Mouse (Mus musculus): ENCODE data around the gene Zfyve1. TPM values are rescaled to one million over a fixed set of nuclear protein-coding genes. Genes with fewer than 3 reads are reported as not detected.

Zfyve1 gene
- polyA plus RNA-seq, 1 experiment from 2014 or later, result 16.6 TPM

DNA sequence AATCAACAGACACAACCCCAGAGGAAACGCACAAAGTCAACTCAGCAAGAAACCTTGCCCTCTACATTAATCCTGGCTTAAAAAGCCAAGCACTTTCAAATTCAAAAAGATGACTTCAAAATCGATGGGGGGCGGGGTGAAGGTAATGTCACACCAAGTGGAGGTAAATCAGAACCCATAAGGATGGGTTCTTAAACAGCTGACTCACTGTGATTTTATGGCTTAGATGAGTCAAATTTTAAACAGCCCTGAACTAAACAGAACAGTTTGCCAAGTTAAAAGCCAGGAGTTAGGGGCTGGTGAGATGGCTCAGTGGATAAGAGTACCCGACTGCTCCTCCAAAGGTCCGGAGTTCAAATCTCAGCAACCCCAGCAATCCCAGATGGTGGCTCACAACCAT, 10.4 kb downstream of the Zfyve1 start:
- H3K27ac ChIP-seq (ENCODE audit: low read length), result no peak overlapping the region
- H3K36me3 ChIP-seq (ENCODE audit: control insufficient read depth, insufficient read depth, low read length), result 0 out of 2 replicates have a peak, but pooled peaks cover 3% of the 10 kb centered on the region
- 91% methylated on average over 5 of the region's 5 CpGs for WGBS
- no peak overlapping the region for H3K9ac ChIP-seq (ENCODE audit: low read length)
- no peaks in the 10 kb centered on the region for H3K27me3 ChIP-seq (ENCODE audit: control insufficient read depth, insufficient read depth, low read length)
- H3K4me1 ChIP-seq (ENCODE audit: control insufficient read depth, insufficient read depth, low read length), result no peaks in the 10 kb centered on the region
- ATAC-seq (ENCODE audit: insufficient read depth, low FRiP score), result no peak
- no peak overlapping the region for H3K4me3 ChIP-seq (replicated peaks; ENCODE audit: low read length)
- no peak overlapping the region for H3K4me2 ChIP-seq (ENCODE audit: low read depth, low read length)
- H3K9me3 ChIP-seq (replicated peaks; ENCODE audit: control insufficient read depth, low read length), result no peaks in the 10 kb centered on the region

DNA sequence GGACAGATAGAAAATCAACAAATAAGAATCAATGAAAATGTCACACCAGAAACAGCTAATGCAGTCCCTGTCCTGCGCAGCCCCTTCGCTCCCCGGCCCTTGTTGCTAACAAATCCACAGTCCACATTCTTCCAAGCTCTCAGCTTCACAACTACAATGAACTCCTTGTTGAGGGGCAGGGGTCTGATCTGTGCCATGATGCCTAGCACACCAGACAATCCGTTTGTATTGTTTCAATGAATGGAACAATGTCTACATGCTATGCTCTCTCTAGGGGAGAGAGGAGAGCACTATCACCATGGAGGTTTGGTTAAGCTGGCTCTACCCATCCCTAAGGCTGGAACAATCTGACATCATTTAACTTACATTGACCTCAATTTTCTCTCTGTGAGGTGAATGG, 14.3 kb downstream of the Zfyve1 start:
- Histone ChIP-seq H3K4me1 (ENCODE audit: control insufficient read depth, insufficient read depth, low read length) (peaks cover 10% of the 10 kb centered on the region), H3K27me3 (ENCODE audit: control insufficient read depth, insufficient read depth, low read length) (no peaks in the 10 kb centered on the region), H3K36me3 (ENCODE audit: control insufficient read depth, insufficient read depth, low read length) (no peaks in the 10 kb centered on the region), H3K9me3 (replicated peaks; ENCODE audit: control insufficient read depth, low read length) (no peaks in the 10 kb centered on the region), H3K27ac (ENCODE audit: low read length) (no peak overlapping the region), H3K4me3 (replicated peaks; ENCODE audit: low read length) (no peak overlapping the region), H3K4me2 (ENCODE audit: low read depth, low read length) (no peak overlapping the region), H3K9ac (ENCODE audit: low read length) (no peak overlapping the region)
- no peak for ATAC-seq (ENCODE audit: insufficient read depth, low FRiP score)
- WGBS, result 90% methylated on average over 4 of the region's 4 CpGs

DNA sequence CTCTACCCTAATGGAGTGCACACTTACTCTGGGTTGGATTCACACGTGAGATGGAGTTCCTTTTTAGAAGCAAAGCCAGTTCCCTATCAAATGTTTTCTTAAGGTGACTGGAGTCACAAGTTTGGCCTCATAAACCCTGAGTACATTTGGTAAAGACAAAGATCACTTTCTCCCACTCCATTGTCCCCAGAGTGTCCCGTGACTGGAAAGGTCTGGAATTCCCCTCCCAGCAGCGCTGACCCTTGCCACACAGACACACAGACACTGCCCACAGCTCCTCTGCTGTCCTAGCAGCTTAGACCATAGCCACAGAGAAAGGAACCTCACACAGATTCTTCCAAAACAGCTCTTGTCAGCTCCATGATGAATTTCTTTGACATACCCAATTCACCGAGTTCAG, 14.9 kb downstream of the Zfyve1 start:
- Histone ChIP-seq H3K4me1 (ENCODE audit: control insufficient read depth, insufficient read depth, low read length) (peaks cover 10% of the 10 kb centered on the region), H3K27ac (ENCODE audit: low read length) (no peak overlapping the region), H3K9me3 (replicated peaks; ENCODE audit: control insufficient read depth, low read length) (no peaks in the 10 kb centered on the region), H3K4me2 (ENCODE audit: low read depth, low read length) (no peak overlapping the region), H3K4me3 (replicated peaks; ENCODE audit: low read length) (no peak overlapping the region), H3K9ac (ENCODE audit: low read length) (no peak overlapping the region), H3K27me3 (ENCODE audit: control insufficient read depth, insufficient read depth, low read length) (no peaks in the 10 kb centered on the region), H3K36me3 (ENCODE audit: control insufficient read depth, insufficient read depth, low read length) (no peaks in the 10 kb centered on the region)
- WGBS, result 48% methylated on average over 4 of the region's 4 CpGs
- ATAC-seq (ENCODE audit: insufficient read depth, low FRiP score), result no peak

DNA sequence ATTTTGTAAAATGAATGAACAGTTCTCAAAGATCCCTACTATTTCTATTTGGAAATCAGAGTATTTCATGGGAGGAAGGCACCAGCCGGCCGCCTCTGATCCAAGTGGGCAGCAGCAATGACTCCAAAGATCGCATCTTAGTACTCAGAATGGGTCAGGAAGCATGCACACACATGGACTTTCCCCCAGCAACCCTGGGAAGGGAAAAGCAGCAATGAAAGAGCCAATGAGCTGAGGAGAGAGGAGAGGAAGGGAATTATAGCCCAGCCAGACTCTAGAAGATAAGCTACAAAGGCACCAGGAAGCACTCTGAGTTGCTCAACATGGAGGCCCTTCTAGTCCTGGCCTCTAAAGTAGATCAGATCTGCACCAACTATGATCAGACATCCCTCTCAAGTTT, 16.7 kb downstream of the Zfyve1 start:
- H3K9me3 ChIP-seq (replicated peaks; ENCODE audit: control insufficient read depth, low read length), result no peaks in the 10 kb centered on the region
- no peak for ATAC-seq (ENCODE audit: insufficient read depth, low FRiP score)
- no peaks in the 10 kb centered on the region for H3K36me3 ChIP-seq (ENCODE audit: control insufficient read depth, insufficient read depth, low read length)
- H3K4me2 ChIP-seq (ENCODE audit: low read depth, low read length), result no peak overlapping the region
- peaks cover 10% of the 10 kb centered on the region for H3K4me1 ChIP-seq (ENCODE audit: control insufficient read depth, insufficient read depth, low read length)
- no peak overlapping the region for H3K9ac ChIP-seq (ENCODE audit: low read length)
- WGBS, result 89% methylated on average over 3 of the region's 3 CpGs
- no peak overlapping the region for H3K27ac ChIP-seq (ENCODE audit: low read length)
- no peaks in the 10 kb centered on the region for H3K27me3 ChIP-seq (ENCODE audit: control insufficient read depth, insufficient read depth, low read length)
- no peak overlapping the region for H3K4me3 ChIP-seq (replicated peaks; ENCODE audit: low read length)

DNA sequence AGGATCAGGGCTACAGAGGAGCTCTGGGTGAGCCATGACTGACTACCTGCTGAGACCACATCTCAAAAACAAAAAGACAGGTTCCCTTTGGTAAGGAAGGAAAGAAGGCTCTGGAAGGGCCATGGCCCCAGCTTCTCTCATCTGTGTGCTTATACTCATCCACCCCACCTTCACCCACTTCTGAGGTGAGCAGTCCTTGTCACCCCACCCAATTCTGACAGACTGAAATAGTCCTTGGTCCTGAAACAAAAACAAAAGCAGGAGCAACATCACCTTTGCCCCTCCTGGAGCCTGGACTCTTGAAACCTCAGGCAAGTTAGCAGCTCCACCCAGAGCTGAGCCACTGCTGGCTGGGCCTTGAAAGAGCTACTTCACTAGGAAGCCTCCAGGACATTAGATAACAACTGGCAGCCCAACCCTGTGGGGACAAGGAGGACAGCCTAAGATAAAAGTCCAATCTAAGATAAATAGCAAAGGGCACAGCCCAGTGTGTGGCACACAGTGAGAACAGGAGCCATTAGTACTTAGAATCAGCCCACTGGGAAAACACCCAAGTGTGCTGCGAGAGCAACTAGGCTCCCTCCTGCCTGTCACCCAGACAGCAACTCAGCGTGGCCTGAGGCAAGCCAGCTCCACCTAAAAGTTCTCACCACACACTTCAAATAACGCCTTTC, 18.0 kb downstream of the Zfyve1 start:
- Histone ChIP-seq H3K9me3 (replicated peaks; ENCODE audit: control insufficient read depth, low read length) (no peaks in the 10 kb centered on the region), H3K9ac (ENCODE audit: low read length) (no peak overlapping the region), H3K27ac (ENCODE audit: low read length) (peak overlapping the region; percentile 76), H3K4me3 (replicated peaks; ENCODE audit: low read length) (no peak overlapping the region), H3K36me3 (ENCODE audit: control insufficient read depth, insufficient read depth, low read length) (no peaks in the 10 kb centered on the region), H3K4me1 (ENCODE audit: control insufficient read depth, insufficient read depth, low read length) (peaks cover 10% of the 10 kb centered on the region), H3K4me2 (ENCODE audit: low read depth, low read length) (no peak overlapping the region), H3K27me3 (ENCODE audit: control insufficient read depth, insufficient read depth, low read length) (no peaks in the 10 kb centered on the region)
- 36% methylated on average over 3 of the region's 3 CpGs for WGBS
- peak; percentile 94 for ATAC-seq (ENCODE audit: insufficient read depth, low FRiP score)

DNA sequence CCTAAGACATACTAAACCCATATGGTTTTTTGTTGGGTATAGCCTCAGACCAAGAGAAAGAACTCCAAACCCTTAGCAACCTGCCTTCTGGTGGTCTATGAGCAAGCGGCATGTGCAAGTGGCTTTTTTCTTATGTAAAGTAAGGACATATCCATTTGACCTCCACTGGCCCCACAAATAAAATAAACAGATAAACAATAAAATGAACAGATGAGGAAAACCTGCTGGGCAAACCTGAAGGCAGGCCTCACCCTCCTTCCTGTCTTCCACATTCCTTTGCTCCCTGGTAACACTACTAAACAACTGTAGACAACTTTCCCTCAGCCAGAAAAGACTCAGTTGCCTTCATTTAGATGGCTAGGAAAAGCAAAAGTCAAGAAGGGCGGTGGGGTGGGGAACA, 18.7 kb downstream of the Zfyve1 start:
- no peak overlapping the region for H3K9ac ChIP-seq (ENCODE audit: low read length)
- 0 out of 2 replicates have a peak overlapping the region, but pooled peaks have one; percentile 76 for H3K27ac ChIP-seq (ENCODE audit: low read length)
- no peaks in the 10 kb centered on the region for H3K36me3 ChIP-seq (ENCODE audit: control insufficient read depth, insufficient read depth, low read length)
- H3K27me3 ChIP-seq (ENCODE audit: control insufficient read depth, insufficient read depth, low read length), result no peaks in the 10 kb centered on the region
- H3K4me3 ChIP-seq (replicated peaks; ENCODE audit: low read length), result no peak overlapping the region
- no peak overlapping the region for H3K4me2 ChIP-seq (ENCODE audit: low read depth, low read length)
- H3K9me3 ChIP-seq (replicated peaks; ENCODE audit: control insufficient read depth, low read length), result no peaks in the 10 kb centered on the region
- no peak for ATAC-seq (ENCODE audit: insufficient read depth, low FRiP score)
- peaks cover 10% of the 10 kb centered on the region for H3K4me1 ChIP-seq (ENCODE audit: control insufficient read depth, insufficient read depth, low read length)
- 73% methylated on average over 2 of the region's 2 CpGs for WGBS

DNA sequence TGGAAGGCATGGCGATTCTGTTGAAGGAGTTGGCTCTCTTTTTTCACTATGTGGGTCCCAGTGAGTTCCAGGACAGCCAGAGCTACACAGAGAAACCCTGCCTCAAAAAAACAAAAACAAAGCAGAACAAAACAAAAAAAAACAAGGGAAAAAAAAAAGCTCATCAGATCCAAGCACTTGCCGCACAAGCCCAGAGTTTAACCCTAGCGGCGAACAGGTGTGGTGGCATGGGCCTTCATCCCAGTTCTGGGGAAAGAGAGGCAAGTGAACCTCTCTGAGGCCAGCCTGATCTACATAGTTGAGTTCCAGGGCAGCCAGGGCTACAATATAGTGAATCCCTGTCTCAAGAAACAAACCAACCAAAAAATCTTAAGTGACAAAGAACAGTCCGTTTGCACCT, 19.6 kb downstream of the Zfyve1 start:
- Histone ChIP-seq H3K4me2 (ENCODE audit: low read depth, low read length) (no peak overlapping the region), H3K4me3 (replicated peaks; ENCODE audit: low read length) (no peak overlapping the region), H3K4me1 (ENCODE audit: control insufficient read depth, insufficient read depth, low read length) (peaks cover 10% of the 10 kb centered on the region), H3K36me3 (ENCODE audit: control insufficient read depth, insufficient read depth, low read length) (no peaks in the 10 kb centered on the region), H3K27me3 (ENCODE audit: control insufficient read depth, insufficient read depth, low read length) (no peaks in the 10 kb centered on the region), H3K9ac (ENCODE audit: low read length) (no peak overlapping the region), H3K9me3 (replicated peaks; ENCODE audit: control insufficient read depth, low read length) (no peaks in the 10 kb centered on the region), H3K27ac (ENCODE audit: low read length) (no peak overlapping the region)
- ATAC-seq (ENCODE audit: insufficient read depth, low FRiP score), result no peak
- WGBS, result 94% methylated on average over 5 of the region's 5 CpGs

DNA sequence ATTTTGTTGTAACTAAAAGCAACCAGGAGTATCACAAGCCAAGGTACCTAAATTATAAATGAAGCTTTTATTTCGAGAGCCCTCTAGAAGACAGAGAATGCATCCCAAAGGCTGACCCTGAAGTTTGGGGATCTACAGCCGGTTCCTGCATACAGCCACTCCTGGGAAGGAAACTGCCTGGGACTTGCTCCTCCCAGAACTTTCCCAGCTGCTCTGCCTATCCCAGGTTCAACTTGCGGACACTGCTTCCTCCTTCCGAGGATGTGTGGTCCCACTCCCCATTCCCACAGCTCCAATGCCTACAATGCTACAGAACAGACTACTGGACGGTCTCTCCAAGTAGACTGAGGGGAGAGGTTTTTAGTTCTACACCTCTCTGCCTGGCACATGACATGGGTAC, 24.3 kb downstream of the Zfyve1 start:
- WGBS, result 67% methylated on average over 5 of the region's 5 CpGs
- H3K4me3 ChIP-seq (replicated peaks; ENCODE audit: low read length), result no peak overlapping the region

DNA sequence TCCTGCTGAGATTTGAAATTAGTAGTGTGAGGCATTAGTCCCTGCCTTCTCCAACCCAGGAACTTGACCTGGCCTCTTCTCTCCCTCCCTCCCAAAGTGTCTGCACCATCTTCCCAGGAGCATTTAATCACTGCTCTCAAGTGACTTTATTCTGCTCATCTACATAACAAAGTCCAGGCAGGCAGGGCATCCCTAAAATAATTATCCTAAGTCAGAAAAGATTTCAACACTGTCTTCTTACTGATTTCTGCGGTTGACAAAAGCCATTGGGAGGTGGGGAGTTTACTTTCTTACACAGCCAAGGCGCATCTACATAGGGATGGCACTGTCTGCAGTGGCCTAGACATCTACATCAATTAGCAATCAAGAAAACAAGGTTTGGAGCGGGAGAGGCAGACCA, 27.2 kb downstream of the Zfyve1 start:
- Histone ChIP-seq H3K4me1 (ENCODE audit: control insufficient read depth, insufficient read depth, low read length) (no peaks in the 10 kb centered on the region), H3K36me3 (ENCODE audit: control insufficient read depth, insufficient read depth, low read length) (peaks cover 17% of the 10 kb centered on the region), H3K27me3 (ENCODE audit: control insufficient read depth, insufficient read depth, low read length) (no peaks in the 10 kb centered on the region), H3K4me3 (replicated peaks; ENCODE audit: low read length) (no peak overlapping the region), H3K9ac (ENCODE audit: low read length) (no peak overlapping the region), H3K4me2 (ENCODE audit: low read depth, low read length) (no peak overlapping the region), H3K9me3 (replicated peaks; ENCODE audit: control insufficient read depth, low read length) (no peaks in the 10 kb centered on the region), H3K27ac (ENCODE audit: low read length) (no peak overlapping the region)
- no peak for ATAC-seq (ENCODE audit: insufficient read depth, low FRiP score)
- 87% methylated on average over 3 of the region's 3 CpGs for WGBS

More for the DNA sequence above, 24.3 kb downstream of the Zfyve1 start:
- no peak overlapping the region for H3K27ac ChIP-seq (ENCODE audit: low read length)
- H3K27me3 ChIP-seq (ENCODE audit: control insufficient read depth, insufficient read depth, low read length), result no peaks in the 10 kb centered on the region
- no peak for ATAC-seq (ENCODE audit: insufficient read depth, low FRiP score)
- H3K4me1 ChIP-seq (ENCODE audit: control insufficient read depth, insufficient read depth, low read length), result no peaks in the 10 kb centered on the region
- peaks cover 10% of the 10 kb centered on the region for H3K36me3 ChIP-seq (ENCODE audit: control insufficient read depth, insufficient read depth, low read length)
- H3K9me3 ChIP-seq (replicated peaks; ENCODE audit: control insufficient read depth, low read length), result no peaks in the 10 kb centered on the region
- no peak overlapping the region for H3K4me2 ChIP-seq (ENCODE audit: low read depth, low read length)
- no peak overlapping the region for H3K9ac ChIP-seq (ENCODE audit: low read length)

Data from stomach, embryonic 16.5 days (tissue).